Mouse (Mus musculus) stomach, postnatal 0 days (tissue): Measurements from ENCODE around the gene Gmds.

Source experiments
- CTCF ChIP-seq: IDR thresholded peaks from 2 replicates; pipeline ENCODE4 v1.5.1; 2016; ENCODE audit warnings: antibody characterized with exemption, low read depth, mild to moderate bottlenecking, moderate library complexity
- EP300 ChIP-seq: optimal IDR thresholded peaks from 2 replicates; pipeline ENCODE3; 2016; ENCODE audit warnings: antibody characterized with exemption

GRCm38 (mm10) chr13:32177852-32178453, 160.6 kb downstream of the Gmds start:
- TF ChIP-seq CTCF (no peak), EP300 (no peak)
